Mouse (Mus musculus): ENCODE measurements around the gene Slc16a1. TPM values are rescaled to one million over a fixed set of nuclear protein-coding genes. Genes with fewer than 3 reads are reported as not detected.
A peak's percentile ranks its signal among the peaks of the same experiment; 100 is the strongest.

Gene Slc16a1
- polyA plus RNA-seq, 1 experiment from 2014 or later, result 9.6 TPM

DNA sequence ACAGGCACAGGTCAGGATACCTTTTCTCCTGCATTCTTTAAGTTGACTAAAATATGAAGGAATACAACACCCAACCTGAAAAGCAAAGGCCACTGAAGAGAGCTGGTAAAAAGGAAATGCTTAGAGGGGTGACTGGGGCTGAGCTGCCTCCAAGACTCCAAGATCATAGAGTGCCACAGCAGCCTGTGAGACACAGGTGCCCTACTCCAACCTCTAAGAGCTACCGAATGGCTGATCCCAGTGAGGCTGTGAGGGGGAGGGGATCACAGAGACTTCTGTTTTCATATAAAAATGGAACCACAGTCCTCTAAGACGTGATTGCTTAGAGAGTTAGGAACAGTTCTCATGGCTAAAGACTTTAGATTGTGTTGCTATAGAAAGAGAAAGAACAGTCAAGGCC, 23.3 kb upstream of the Slc16a1 start:
- H3K9ac ChIP-seq (replicated peaks), result no peak overlapping the region
- H3K4me2 ChIP-seq (replicated peaks), result no peak overlapping the region
- ATAC-seq, result no peak
- H3K27me3 ChIP-seq, result no peaks in the 10 kb centered on the region
- 77% methylated on average over 2 of the region's 2 CpGs for WGBS
- 0 out of 2 replicates have a peak, but pooled peaks cover 3% of the 10 kb centered on the region for H3K4me1 ChIP-seq (replicated peaks)
- no peaks in the 10 kb centered on the region for H3K9me3 ChIP-seq
- H3K27ac ChIP-seq, result no peak overlapping the region
- no peak overlapping the region for H3K4me3 ChIP-seq (replicated peaks)
- H3K36me3 ChIP-seq, result no peaks in the 10 kb centered on the region

- no peaks in the 10 kb centered on the region for H3K27me3 ChIP-seq
- H3K27ac ChIP-seq, result no peak overlapping the region
- no peak for ATAC-seq
- 57% methylated on average over 8 of the region's 8 CpGs for WGBS
- no peaks in the 10 kb centered on the region for H3K9me3 ChIP-seq
- no peak overlapping the region for H3K4me3 ChIP-seq (replicated peaks)
- no peaks in the 10 kb centered on the region for H3K36me3 ChIP-seq
- H3K9ac ChIP-seq (replicated peaks), result no peak overlapping the region
- H3K4me1 ChIP-seq (replicated peaks), result 0 out of 2 replicates have a peak, but pooled peaks cover 3% of the 10 kb centered on the region
- no peak overlapping the region for H3K4me2 ChIP-seq (replicated peaks)
Measured at GRCm38 (mm10) chr3:104616155-104616554, 22.3 kb upstream of the Slc16a1 start.

GRCm38 (mm10) chr3:104621841-104622240, 16.6 kb upstream of the Slc16a1 start:
- Histone ChIP-seq H3K4me1 (replicated peaks) (no peaks in the 10 kb centered on the region), H3K27me3 (no peaks in the 10 kb centered on the region), H3K27ac (no peak overlapping the region), H3K9ac (replicated peaks) (no peak overlapping the region), H3K9me3 (no peaks in the 10 kb centered on the region), H3K36me3 (no peaks in the 10 kb centered on the region), H3K4me2 (replicated peaks) (no peak overlapping the region), H3K4me3 (replicated peaks) (no peak overlapping the region)
- WGBS, result 64% methylated on average over 1 of the region's 1 CpGs
- no peak for ATAC-seq

DNA sequence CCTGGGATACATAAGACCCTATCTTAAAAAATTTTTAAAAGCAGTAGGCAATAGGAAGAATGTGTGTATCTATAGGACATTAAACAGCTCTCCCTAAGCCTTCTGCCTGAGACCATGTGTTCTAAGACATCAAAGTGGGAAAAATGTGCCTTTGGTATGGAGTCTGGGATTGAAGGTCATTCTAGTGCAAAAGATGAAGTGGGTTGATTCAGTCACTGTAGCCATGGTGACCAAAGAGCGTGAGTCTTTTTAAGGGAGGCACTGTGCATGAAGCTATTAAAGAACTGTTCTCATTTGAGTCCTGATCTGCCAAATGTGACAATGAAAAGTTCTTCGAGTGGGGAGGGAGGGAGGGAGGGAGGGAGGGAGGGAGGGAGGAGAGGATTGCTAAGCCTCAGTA, 8.7 kb upstream of the Slc16a1 start:
- Histone ChIP-seq H3K4me3 (replicated peaks) (no peak overlapping the region), H3K9me3 (no peaks in the 10 kb centered on the region), H3K9ac (replicated peaks) (no peak overlapping the region), H3K27ac (no peak overlapping the region), H3K27me3 (no peaks in the 10 kb centered on the region), H3K4me2 (replicated peaks) (no peak overlapping the region), H3K36me3 (no peaks in the 10 kb centered on the region), H3K4me1 (replicated peaks) (no peaks in the 10 kb centered on the region)
- ATAC-seq, result 0 out of 2 replicates have a peak, but pooled peaks have one; percentile 34
- WGBS, result 0% methylated on average over 2 of the region's 2 CpGs

- Histone ChIP-seq H3K4me1 (replicated peaks) (no peaks in the 10 kb centered on the region), H3K9me3 (no peaks in the 10 kb centered on the region), H3K4me2 (replicated peaks) (no peak overlapping the region), H3K27ac (no peak overlapping the region), H3K4me3 (replicated peaks) (no peak overlapping the region), H3K36me3 (no peaks in the 10 kb centered on the region), H3K27me3 (no peaks in the 10 kb centered on the region), H3K9ac (replicated peaks) (no peak overlapping the region)
- no peak for ATAC-seq
- 95% methylated on average over 2 of the region's 2 CpGs for WGBS
Measured at GRCm38 (mm10) chr3:104630941-104631340, 7.5 kb upstream of the Slc16a1 start.

- Histone ChIP-seq H3K4me3 (replicated peaks) (no peak overlapping the region), H3K27me3 (no peaks in the 10 kb centered on the region), H3K36me3 (no peaks in the 10 kb centered on the region), H3K9ac (replicated peaks) (no peak overlapping the region), H3K4me2 (replicated peaks) (no peak overlapping the region), H3K9me3 (no peaks in the 10 kb centered on the region), H3K27ac (no peak overlapping the region), H3K4me1 (replicated peaks) (peaks cover 2% of the 10 kb centered on the region; the same call in 1 of the 2 replicates)
- WGBS, result 98% methylated on average over 4 of the region's 4 CpGs
- no peak for ATAC-seq
Measured at GRCm38 (mm10) chr3:104632560-104633162, 5.8 kb upstream of the Slc16a1 start.

DNA sequence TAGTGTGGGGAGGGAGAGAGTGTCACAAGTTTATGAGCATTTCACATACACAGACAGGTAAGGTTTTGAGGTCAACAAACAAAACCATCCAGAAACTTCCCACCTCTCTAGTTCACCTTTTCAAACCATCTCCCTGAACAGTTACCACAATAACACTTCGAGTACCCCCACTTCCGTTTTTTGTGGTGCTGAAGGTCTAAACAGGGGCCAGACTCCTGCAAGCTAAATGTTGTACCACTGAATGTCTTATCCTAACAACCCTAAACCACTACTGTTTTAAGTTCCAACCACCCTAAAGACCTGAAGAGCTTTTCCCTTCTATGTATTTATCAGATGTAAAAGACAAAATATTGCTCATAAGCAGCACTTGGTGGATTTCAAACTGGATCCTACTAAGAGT, 2.0 kb upstream of the Slc16a1 start:
- Histone ChIP-seq H3K4me2 (replicated peaks) (no peak overlapping the region), H3K9ac (replicated peaks) (no peak overlapping the region), H3K9me3 (no peaks in the 10 kb centered on the region), H3K4me1 (replicated peaks) (peaks cover 15% of the 10 kb centered on the region), H3K27ac (no peak overlapping the region), H3K36me3 (no peaks in the 10 kb centered on the region), H3K27me3 (0 out of 2 replicates have a peak, but pooled peaks cover 6% of the 10 kb centered on the region), H3K4me3 (replicated peaks) (no peak overlapping the region)
- 95% methylated on average over 2 of the region's 2 CpGs for WGBS
- no peak for ATAC-seq

DNA sequence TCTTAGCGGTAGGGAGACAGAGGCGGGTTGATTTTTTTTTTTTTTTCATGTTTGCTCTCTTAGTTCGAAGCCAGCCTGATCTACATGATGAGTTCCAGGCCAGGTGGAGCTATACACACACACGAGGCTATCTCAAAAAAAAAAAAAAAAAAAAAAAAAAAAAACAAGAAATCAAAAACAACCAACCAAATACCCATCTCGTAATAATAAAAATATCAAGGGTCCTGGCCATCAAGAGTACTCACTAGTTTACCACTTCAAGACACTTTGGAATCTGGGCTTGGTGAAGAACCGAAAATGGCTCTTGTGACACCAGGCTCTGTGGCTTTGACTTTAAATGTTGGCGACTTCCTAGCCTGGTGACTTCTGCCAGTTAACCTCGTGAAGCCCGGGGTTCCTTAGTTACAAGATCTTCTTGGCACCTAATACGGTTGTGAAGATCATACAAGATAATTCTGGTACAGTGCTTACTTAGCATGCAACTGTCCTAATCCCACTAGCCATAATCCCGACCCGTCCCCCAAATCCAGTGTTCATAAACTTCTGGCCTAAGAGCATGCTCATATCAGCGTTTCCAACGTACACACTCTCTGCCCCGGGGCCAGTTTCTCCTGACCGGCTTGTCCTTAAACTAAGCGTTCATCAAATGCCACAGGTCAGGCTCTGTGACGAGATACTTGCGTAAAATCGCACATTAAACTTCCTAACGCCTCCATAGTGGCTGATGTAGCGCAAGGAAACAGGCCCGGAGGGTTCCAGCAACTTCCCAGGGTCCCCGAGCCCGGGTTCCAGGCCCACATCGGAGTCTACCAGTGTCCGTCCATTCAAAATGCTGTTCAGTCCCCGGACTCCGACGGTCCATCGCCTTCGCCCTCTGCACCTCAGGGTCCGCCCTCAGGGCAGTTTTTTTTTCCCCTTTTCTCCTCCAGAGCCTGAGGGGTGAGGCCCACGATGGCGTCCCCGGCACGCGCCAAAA, 753 bp upstream of the Slc16a1 start:
- WGBS, result 15% methylated on average over 38 of the region's 38 CpGs
- ATAC-seq, result no peak
- Histone ChIP-seq H3K4me3 (replicated peaks) (peak overlapping the region; percentile 82), H3K36me3 (no peaks in the 10 kb centered on the region), H3K9me3 (no peaks in the 10 kb centered on the region), H3K27ac (peak overlapping the region; percentile 41; the same call in 1 of the 2 replicates), H3K4me2 (replicated peaks) (peak overlapping the region; percentile 96), H3K4me1 (replicated peaks) (peaks cover 15% of the 10 kb centered on the region), H3K27me3 (0 out of 2 replicates have a peak, but pooled peaks cover 6% of the 10 kb centered on the region), H3K9ac (replicated peaks) (peak overlapping the region; percentile 81)

- Histone ChIP-seq H3K9me3 (no peaks in the 10 kb centered on the region), H3K36me3 (no peaks in the 10 kb centered on the region), H3K27me3 (0 out of 2 replicates have a peak, but pooled peaks cover 6% of the 10 kb centered on the region), H3K4me3 (replicated peaks) (peak overlapping the region; percentile 82), H3K9ac (replicated peaks) (peak overlapping the region; percentile 81), H3K27ac (0 out of 2 replicates have a peak overlapping the region, but pooled peaks have one; percentile 54), H3K4me2 (replicated peaks) (peak overlapping the region; percentile 96), H3K4me1 (replicated peaks) (peaks cover 15% of the 10 kb centered on the region)
- peak; percentile 74 for ATAC-seq
- under 1% methylated on average over 53 of the region's 58 CpGs for WGBS
Measured at GRCm38 (mm10) chr3:104638932-104639748, 672 bp downstream of the Slc16a1 start.

- no peak for ATAC-seq
- no peaks in the 10 kb centered on the region for H3K9me3 ChIP-seq
- 10% methylated on average over 10 of the region's 10 CpGs for WGBS
- H3K4me2 ChIP-seq (replicated peaks), result peak overlapping the region; percentile 96
- peaks cover 15% of the 10 kb centered on the region for H3K4me1 ChIP-seq (replicated peaks)
- H3K27me3 ChIP-seq, result 0 out of 2 replicates have a peak, but pooled peaks cover 6% of the 10 kb centered on the region
- no peak overlapping the region for H3K27ac ChIP-seq
- H3K9ac ChIP-seq (replicated peaks), result peak overlapping the region; percentile 81; the same call in 1 of the 2 replicates
- H3K4me3 ChIP-seq (replicated peaks), result peak overlapping the region; percentile 82
- no peaks in the 10 kb centered on the region for H3K36me3 ChIP-seq
Measured at GRCm38 (mm10) chr3:104639749-104640368, 1.4 kb downstream of the Slc16a1 start.

DNA sequence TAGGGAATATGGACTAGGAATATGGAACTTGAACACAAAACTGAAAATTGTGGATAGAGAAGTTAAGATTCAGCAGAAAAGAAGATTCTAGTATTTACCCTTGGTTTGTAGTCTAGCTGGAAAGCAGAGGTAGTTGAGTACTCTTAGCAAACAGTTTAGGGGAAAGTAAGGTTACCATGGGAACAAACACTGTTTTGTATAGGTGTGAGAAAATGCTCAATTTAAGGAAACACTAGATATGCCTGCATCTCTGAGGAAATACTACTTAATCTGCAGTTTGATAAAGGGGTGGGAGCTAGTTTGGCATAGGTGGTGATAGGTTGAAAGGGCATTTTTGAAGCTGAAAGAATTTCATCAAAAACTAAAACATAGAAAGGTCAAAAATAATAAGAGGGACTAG, 2.4 kb downstream of the Slc16a1 start:
- peaks cover 15% of the 10 kb centered on the region for H3K4me1 ChIP-seq (replicated peaks)
- no peak for ATAC-seq

More for the DNA sequence above, 2.4 kb downstream of the Slc16a1 start:
- 0 out of 2 replicates have a peak, but pooled peaks cover 6% of the 10 kb centered on the region for H3K27me3 ChIP-seq
- no peaks in the 10 kb centered on the region for H3K9me3 ChIP-seq
- no peaks in the 10 kb centered on the region for H3K36me3 ChIP-seq
- no peak overlapping the region for H3K9ac ChIP-seq (replicated peaks)
- no peak overlapping the region for H3K27ac ChIP-seq
- H3K4me2 ChIP-seq (replicated peaks), result no peak overlapping the region
- H3K4me3 ChIP-seq (replicated peaks), result no peak overlapping the region

All from midbrain, embryonic 13.5 days (tissue).